Mouse (Mus musculus) megakaryocyte, embryonic 14.5 days (primary cell): ENCODE measurements around the gene Parp8.

ENCODE experiments used
- FLI1 ChIP-seq: IDR thresholded peaks from 2 replicates; pipeline ENCODE4 v1.6.1; 2012; ENCODE audit warnings: low read length, inconsistent platforms, mixed read lengths
- GATA1 ChIP-seq: IDR thresholded peaks from 3 replicates; pipeline ENCODE4 v1.6.1; 2012; ENCODE audit warnings: mixed read lengths, low read length, inconsistent platforms, borderline replicate concordance

GRCm38 (mm10) chr13:117010143-117010542, 15.2 kb downstream of the Parp8 start:
- no peak for TF ChIP-seq GATA1
- TF ChIP-seq FLI1: no peak
